Mouse (Mus musculus) brain, adult 2 months (tissue): ENCODE measurements at regions not wholly inside any gene's neighbourhood (a gene's known extent, or its start where the extent isn't known, plus 50 kb on each side); places are given as distances from the start of the nearest gene placed in this dataset.
A peak's percentile ranks its signal among the peaks of the same experiment; 100 is the strongest.

ENCODE experiments used
- DNase-seq: peaks from one replicate; pipeline ENCODE4 v3.0.0; 2011; ENCODE audit warnings: low read depth, low spot score

DNA sequence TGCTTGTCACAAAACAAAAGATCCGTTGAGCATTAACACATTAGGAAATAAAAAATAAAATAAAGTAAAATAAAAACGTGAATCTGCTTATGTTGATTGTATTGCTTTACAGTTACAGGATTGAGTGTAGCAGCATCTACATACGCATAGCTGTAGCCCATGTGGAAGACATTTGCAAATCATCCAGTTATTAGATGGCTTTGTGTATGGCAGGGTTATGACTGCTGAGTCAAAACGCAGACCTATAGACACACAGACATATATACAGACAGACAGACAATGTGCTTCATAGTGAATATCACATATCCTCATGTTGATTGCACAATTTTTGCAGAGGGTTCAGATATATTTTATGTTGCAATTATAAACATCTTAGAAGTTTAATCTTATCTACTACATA lies 64.5 kb downstream of the Gm11146 start:
- peak; percentile 11 for DNase-seq

GRCm38 (mm10) chr16:77536746-77537145 lies 65.1 kb downstream of the Gm11146 start:
- DNase-seq = peak; percentile 86

DNA sequence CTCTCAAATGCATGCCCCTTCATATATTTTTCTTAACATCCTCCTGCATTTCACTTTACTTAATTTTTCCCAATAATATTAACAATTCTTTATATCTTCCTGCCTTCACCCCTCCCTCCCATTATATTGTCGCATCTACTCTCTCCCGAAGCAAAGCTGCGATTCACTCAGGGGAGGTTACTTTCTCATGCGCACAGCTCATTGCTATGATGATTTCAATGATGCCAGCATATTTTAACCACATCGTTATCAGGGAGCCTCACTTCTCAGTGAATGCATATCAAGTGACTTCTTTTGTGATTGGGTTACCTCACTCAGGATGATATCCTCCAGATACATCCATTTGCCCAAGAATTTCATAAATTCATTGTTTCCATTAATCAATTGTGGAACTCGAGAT lies 65.6 kb downstream of the Gm11146 start:
- DNase-seq = peak; percentile 66

DNA sequence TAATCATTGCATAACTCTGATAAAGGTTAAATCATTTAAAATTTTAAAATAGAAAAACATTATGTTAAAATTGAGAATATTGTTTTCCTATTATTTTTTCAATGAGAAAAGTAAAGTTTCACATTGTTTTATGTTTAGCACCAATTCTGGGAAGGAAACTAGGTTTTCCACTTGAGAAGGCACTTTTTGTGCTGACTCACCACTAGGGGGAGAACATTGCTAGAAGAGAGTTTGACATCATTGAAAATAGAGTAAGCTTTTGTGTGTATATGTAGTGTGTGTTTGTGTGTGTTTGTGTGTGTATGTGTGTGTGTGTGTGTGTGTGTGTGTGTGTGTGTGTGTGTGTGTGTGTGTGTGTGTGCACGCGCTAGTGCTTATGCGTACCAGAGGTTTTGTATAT lies 66.9 kb downstream of the Gm11146 start:
- DNase-seq = peak; percentile 81

- DNase-seq = no peak
Observed at GRCm38 (mm10) chr16:77531596-77531995, 70.3 kb downstream of the Gm11146 start.

DNA sequence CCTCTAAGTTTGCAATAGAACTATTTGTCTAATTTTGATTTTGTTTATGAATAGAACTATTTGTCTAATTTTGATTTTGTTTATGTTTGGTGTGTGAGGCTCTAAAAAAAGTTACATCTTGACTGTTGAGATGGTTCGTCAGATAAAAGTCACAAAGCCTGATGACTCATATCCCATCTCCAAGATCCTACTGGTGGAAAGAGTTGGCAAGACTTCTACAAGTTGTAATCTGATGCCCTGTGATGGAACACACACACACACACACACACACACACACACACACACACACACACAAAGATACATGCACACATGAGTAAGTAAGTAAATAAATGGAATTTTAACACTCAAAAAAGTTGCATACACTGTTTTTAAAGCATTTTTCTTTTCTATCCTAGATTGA lies 73.9 kb downstream of the Gm11146 start:
- DNase-seq = no peak

DNA sequence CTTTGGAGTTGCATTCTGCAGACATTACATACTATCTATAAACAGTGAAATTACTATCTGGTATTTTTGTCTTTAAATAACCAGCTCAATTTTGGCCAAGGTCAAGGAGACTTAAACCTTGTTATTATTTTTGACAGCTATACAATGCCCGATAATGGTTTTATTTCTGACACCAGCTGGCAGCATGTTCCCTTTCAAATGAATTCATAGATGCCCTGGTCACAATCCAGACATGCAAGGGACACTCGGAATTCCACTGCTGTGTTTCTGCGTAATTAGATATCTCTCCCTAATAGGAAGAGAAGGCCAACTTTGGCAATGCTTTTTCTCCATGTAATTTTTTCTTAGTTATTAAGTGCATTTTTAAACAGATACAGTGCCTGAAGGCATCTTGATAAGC lies 87.3 kb downstream of the Gm11146 start:
- no peak for DNase-seq

- DNase-seq = no peak
Observed at GRCm38 (mm10) chr16:77503556-77503955, 98.3 kb downstream of the Gm11146 start.

GRCm38 (mm10) chr16:77502916-77503315 lies 99.0 kb downstream of the Gm11146 start:
- no peak for DNase-seq

DNA sequence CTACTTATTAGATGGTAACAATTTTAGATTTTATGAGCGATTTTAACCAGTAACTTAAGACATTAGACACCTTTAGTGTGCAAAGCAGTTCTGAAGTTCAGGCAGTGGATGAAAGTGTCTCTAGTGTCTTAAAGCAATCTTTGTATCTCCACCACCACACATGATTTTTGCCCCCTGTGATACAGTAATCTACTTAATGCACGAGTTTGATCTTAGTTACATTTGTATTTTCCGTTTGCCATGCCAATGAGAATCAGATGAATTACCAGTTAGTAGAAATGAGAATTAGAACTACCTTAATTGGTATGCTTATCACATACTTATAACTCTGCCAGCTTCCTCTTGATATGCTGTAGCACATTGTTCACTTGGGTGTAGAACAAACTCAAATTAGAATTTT lies 99.9 kb downstream of the Gm11146 start:
- peak; percentile 11 for DNase-seq

DNA sequence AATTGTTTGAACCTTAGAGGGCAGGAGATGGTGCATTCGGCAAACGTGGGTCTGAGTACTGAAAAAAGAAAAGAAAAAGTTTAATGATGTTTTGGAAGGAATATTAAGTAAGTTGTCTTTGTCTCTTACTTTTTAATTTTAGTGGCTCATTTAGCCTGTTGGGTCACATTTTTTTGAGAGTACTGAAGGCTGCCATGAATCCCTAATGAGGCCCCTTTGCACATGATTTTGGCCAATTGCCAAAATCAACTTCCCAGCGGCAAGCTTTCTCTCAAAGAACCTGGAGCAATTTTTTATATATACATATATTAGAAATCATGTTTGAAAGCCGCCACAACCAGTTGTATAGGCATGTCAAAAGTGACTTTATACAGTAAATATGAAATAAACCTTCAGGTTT lies 100.9 kb downstream of the Gm11146 start:
- peak; percentile 32 for DNase-seq

DNA sequence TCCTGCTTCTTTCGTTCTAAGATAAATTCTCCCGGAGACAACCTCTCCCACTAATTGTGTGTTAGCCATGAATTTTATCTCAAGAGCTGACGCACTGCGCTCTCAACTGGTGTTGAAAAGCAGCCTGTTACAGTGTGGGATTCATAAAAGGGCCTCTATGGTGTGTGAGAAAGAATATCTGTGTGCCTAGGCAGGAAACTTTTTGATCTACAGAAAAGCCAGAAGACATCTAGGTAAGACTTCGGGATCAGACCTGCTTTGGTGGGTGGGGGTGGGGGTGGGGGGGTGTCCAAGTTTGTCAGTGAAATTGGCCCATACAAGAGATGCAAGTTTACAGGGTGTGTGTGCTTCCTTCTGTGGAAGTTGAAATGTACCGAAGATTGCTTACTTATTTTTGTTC lies 101.5 kb downstream of the Gm11146 start:
- DNase-seq = peak; percentile 61

GRCm38 (mm10) chr16:77499537-77500301 lies 102.2 kb downstream of the Gm11146 start:
- DNase-seq = peak; percentile 79

DNA sequence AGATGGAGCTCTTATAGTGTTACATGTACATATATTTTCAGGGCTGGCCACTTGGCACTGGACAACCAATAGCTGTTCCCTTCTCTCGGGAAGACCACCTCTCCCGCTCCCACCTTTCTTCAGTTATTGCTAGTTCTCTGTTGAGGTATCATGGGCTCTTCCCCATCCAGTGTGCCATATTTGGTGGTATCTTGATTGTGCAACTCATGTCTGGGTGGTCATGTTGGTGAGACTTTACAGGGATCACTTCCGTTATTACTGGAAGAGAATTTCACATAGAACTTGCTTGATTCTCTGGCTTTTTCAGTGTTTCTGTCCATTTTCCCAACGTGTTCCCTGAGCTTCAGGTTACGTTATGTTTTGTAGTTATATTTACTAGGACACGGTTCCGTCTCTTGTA lies 106.6 kb downstream of the Gm11146 start:
- DNase-seq = no peak

- no peak for DNase-seq
Observed at GRCm38 (mm10) chr16:77494042-77494441, 107.9 kb downstream of the Gm11146 start.

GRCm38 (mm10) chr16:77488155-77488554 lies 113.7 kb downstream of the Gm11146 start:
- no peak for DNase-seq

- DNase-seq = no peak
Observed at GRCm38 (mm10) chr16:77479812-77480211, 122.1 kb downstream of the Gm11146 start.

GRCm38 (mm10) chr16:77471868-77472267 lies 130.0 kb downstream of the Gm11146 start:
- DNase-seq = no peak

DNA sequence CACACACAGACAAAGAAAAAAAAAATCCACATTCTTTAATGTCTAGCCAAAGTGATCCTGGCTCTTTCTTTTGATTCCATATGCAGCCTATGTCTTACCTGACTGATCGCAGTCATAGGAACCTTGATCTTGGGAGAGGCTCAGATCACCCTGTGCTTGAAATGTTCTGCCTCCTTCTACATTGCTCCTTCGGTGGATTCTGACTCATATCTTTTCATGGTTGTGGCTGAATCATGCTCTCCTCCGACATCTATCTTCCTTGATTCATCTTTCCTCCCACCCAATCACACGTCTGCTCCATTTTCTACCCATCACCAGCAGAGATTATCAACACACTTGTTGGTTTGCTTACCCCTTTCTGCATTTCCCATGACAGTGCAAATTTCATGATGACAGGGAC lies 132.0 kb downstream of the Gm11146 start:
- DNase-seq = peak; percentile 73

- DNase-seq = no peak
Observed at GRCm38 (mm10) chr16:77469328-77469875, 132.5 kb downstream of the Gm11146 start.

GRCm38 (mm10) chr16:77467216-77467615 lies 134.7 kb downstream of the Gm11146 start:
- DNase-seq = peak; percentile 16

GRCm38 (mm10) chr16:77464623-77465022 lies 137.3 kb downstream of the Gm11146 start:
- no peak for DNase-seq

DNA sequence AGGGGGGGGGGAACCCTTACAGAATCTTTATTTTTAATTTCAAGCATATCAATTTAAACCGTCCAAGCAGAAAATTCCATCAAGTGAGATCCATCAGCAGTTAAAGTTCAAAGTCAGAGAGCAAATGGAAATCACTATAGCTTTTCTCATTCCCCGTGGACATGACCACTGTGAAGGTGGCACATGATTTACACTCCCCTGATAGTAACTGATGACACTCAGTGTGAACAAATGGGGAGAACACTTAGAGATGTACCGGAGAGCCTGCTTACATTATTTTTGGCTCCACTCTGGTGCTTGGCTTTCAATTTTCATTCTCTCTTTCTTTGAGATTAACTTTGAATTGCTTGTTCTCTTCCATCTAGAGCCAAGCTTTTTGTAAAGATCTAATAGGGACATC lies 140.0 kb downstream of the Gm11146 start:
- DNase-seq = no peak

- no peak for DNase-seq
Observed at GRCm38 (mm10) chr16:77461459-77461858, 140.4 kb downstream of the Gm11146 start.
